Mouse (Mus musculus): ENCODE measurements at regions not wholly inside any gene's neighbourhood (a gene's known extent, or its start where the extent isn't known, plus 50 kb on each side); places are given as distances from the start of the nearest gene placed in this dataset.

GRCm38 (mm10) chr10:91734691-91735090, 553.6 kb upstream of the Tmpo start:
- ATAC-seq (replicated peaks): no peak
- Histone ChIP-seq H3K4me3 (no peak overlapping the region), H3K27me3 (no peaks in the 10 kb centered on the region), H3K9ac (replicated peaks) (no peak overlapping the region), H3K4me2 (replicated peaks) (no peak overlapping the region), H3K4me1 (peaks cover 5% of the 10 kb centered on the region; the same call in 1 of the 2 replicates), H3K27ac (replicated peaks) (no peak overlapping the region), H3K36me3 (no peaks in the 10 kb centered on the region), H3K9me3 (no peaks in the 10 kb centered on the region)
- WGBS: 77% methylated on average over 8 of the region's 8 CpGs

GRCm38 (mm10) chr10:91732007-91732589, 551.0 kb upstream of the Tmpo start:
- no peaks in the 10 kb centered on the region for H3K9me3 ChIP-seq
- 0 out of 2 replicates have a peak, but pooled peaks have one; percentile 32 for ATAC-seq (replicated peaks)
- H3K4me3 ChIP-seq: no peak overlapping the region
- no peaks in the 10 kb centered on the region for H3K27me3 ChIP-seq
- H3K36me3 ChIP-seq: no peaks in the 10 kb centered on the region
- WGBS: 45% methylated on average over 9 of the region's 9 CpGs
- H3K4me2 ChIP-seq (replicated peaks): no peak overlapping the region
- H3K27ac ChIP-seq (replicated peaks): no peak overlapping the region
- peaks cover 6% of the 10 kb centered on the region; the same call in 1 of the 2 replicates for H3K4me1 ChIP-seq
- H3K9ac ChIP-seq (replicated peaks): no peak overlapping the region

GRCm38 (mm10) chr10:91730062-91730461, 548.9 kb upstream of the Tmpo start:
- 32% methylated on average over 6 of the region's 6 CpGs for WGBS
- Histone ChIP-seq H3K9ac (replicated peaks) (no peak overlapping the region), H3K27me3 (0 out of 2 replicates have a peak, but pooled peaks cover 6% of the 10 kb centered on the region), H3K4me2 (replicated peaks) (no peak overlapping the region), H3K36me3 (no peaks in the 10 kb centered on the region), H3K27ac (replicated peaks) (no peak overlapping the region), H3K4me1 (peaks cover 6% of the 10 kb centered on the region; the same call in 1 of the 2 replicates), H3K4me3 (no peak overlapping the region), H3K9me3 (no peaks in the 10 kb centered on the region)
- no peak for ATAC-seq (replicated peaks)

GRCm38 (mm10) chr10:91719561-91720371, 538.7 kb upstream of the Tmpo start:
- no peaks in the 10 kb centered on the region for H3K9me3 ChIP-seq
- H3K27me3 ChIP-seq: peaks cover 3% of the 10 kb centered on the region; the same call in 1 of the 2 replicates
- 40% methylated on average over 9 of the region's 9 CpGs for WGBS
- H3K27ac ChIP-seq (replicated peaks): peak overlapping the region; percentile 49; the same call in 1 of the 2 replicates
- no peak overlapping the region for H3K4me2 ChIP-seq (replicated peaks)
- H3K4me3 ChIP-seq: no peak overlapping the region
- peaks cover 18% of the 10 kb centered on the region for H3K4me1 ChIP-seq
- peak; percentile 97 for ATAC-seq (replicated peaks)
- no peak overlapping the region for H3K9ac ChIP-seq (replicated peaks)
- no peaks in the 10 kb centered on the region for H3K36me3 ChIP-seq

GRCm38 (mm10) chr10:91716604-91717003, 535.5 kb upstream of the Tmpo start:
- H3K9ac ChIP-seq (replicated peaks): no peak overlapping the region
- no peak overlapping the region for H3K4me2 ChIP-seq (replicated peaks)
- H3K27ac ChIP-seq (replicated peaks): no peak overlapping the region
- H3K36me3 ChIP-seq: no peaks in the 10 kb centered on the region
- H3K27me3 ChIP-seq: no peaks in the 10 kb centered on the region
- peaks cover 18% of the 10 kb centered on the region for H3K4me1 ChIP-seq
- WGBS: 71% methylated on average over 7 of the region's 7 CpGs
- no peaks in the 10 kb centered on the region for H3K9me3 ChIP-seq
- ATAC-seq (replicated peaks): no peak
- no peak overlapping the region for H3K4me3 ChIP-seq

- H3K27ac ChIP-seq (replicated peaks): no peak overlapping the region
- no peak overlapping the region for H3K9ac ChIP-seq (replicated peaks)
- no peak overlapping the region for H3K4me2 ChIP-seq (replicated peaks)
- no peak overlapping the region for H3K4me3 ChIP-seq
- 78% methylated on average over 3 of the region's 3 CpGs for WGBS
- ATAC-seq (replicated peaks): no peak
- peaks cover 4% of the 10 kb centered on the region; the same call in 1 of the 2 replicates for H3K4me1 ChIP-seq
- H3K9me3 ChIP-seq: no peaks in the 10 kb centered on the region
- no peaks in the 10 kb centered on the region for H3K27me3 ChIP-seq
- H3K36me3 ChIP-seq: no peaks in the 10 kb centered on the region
These were observed 533.5 kb upstream of the Tmpo start for GRCm38 (mm10) chr10:91714648-91715047.

GRCm38 (mm10) chr10:91713529-91713928, 532.4 kb upstream of the Tmpo start:
- Histone ChIP-seq H3K9ac (replicated peaks) (no peak overlapping the region), H3K36me3 (no peaks in the 10 kb centered on the region), H3K9me3 (no peaks in the 10 kb centered on the region), H3K27ac (replicated peaks) (no peak overlapping the region), H3K4me2 (replicated peaks) (no peak overlapping the region), H3K27me3 (no peaks in the 10 kb centered on the region), H3K4me3 (no peak overlapping the region), H3K4me1 (no peaks in the 10 kb centered on the region; the same call in 1 of the 2 replicates)
- 53% methylated on average over 7 of the region's 7 CpGs for WGBS
- ATAC-seq (replicated peaks): no peak

- Histone ChIP-seq H3K9ac (replicated peaks) (no peak overlapping the region), H3K4me3 (no peak overlapping the region), H3K4me1 (no peaks in the 10 kb centered on the region), H3K9me3 (no peaks in the 10 kb centered on the region), H3K27me3 (no peaks in the 10 kb centered on the region), H3K36me3 (no peaks in the 10 kb centered on the region), H3K27ac (replicated peaks) (no peak overlapping the region), H3K4me2 (replicated peaks) (no peak overlapping the region)
- ATAC-seq (replicated peaks): no peak
- WGBS: 66% methylated on average over 3 of the region's 3 CpGs
These were observed 525.7 kb upstream of the Tmpo start for GRCm38 (mm10) chr10:91706816-91707215.

GRCm38 (mm10) chr10:91704751-91705150, 523.6 kb upstream of the Tmpo start:
- no peaks in the 10 kb centered on the region for H3K4me1 ChIP-seq
- H3K9ac ChIP-seq (replicated peaks): no peak overlapping the region
- no peaks in the 10 kb centered on the region for H3K9me3 ChIP-seq
- H3K36me3 ChIP-seq: no peaks in the 10 kb centered on the region
- no peak overlapping the region for H3K4me2 ChIP-seq (replicated peaks)
- no peak overlapping the region for H3K4me3 ChIP-seq
- WGBS: 83% methylated on average over 3 of the region's 3 CpGs
- no peaks in the 10 kb centered on the region for H3K27me3 ChIP-seq
- no peak overlapping the region for H3K27ac ChIP-seq (replicated peaks)
- no peak for ATAC-seq (replicated peaks)

GRCm38 (mm10) chr10:91701822-91702221, 520.7 kb upstream of the Tmpo start:
- Histone ChIP-seq H3K4me3 (no peak overlapping the region), H3K4me1 (no peaks in the 10 kb centered on the region), H3K9ac (replicated peaks) (no peak overlapping the region), H3K27ac (replicated peaks) (no peak overlapping the region), H3K9me3 (no peaks in the 10 kb centered on the region), H3K4me2 (replicated peaks) (no peak overlapping the region), H3K36me3 (no peaks in the 10 kb centered on the region), H3K27me3 (no peaks in the 10 kb centered on the region)
- no peak for ATAC-seq (replicated peaks)
- 91% methylated on average over 3 of the region's 3 CpGs for WGBS

- Histone ChIP-seq H3K27me3 (no peaks in the 10 kb centered on the region), H3K4me3 (no peak overlapping the region), H3K9me3 (no peaks in the 10 kb centered on the region), H3K9ac (replicated peaks) (no peak overlapping the region), H3K27ac (replicated peaks) (no peak overlapping the region), H3K4me1 (peaks cover 18% of the 10 kb centered on the region), H3K4me2 (replicated peaks) (no peak overlapping the region), H3K36me3 (no peaks in the 10 kb centered on the region)
- 44% methylated on average over 8 of the region's 8 CpGs for WGBS
- no peak for ATAC-seq (replicated peaks)
These were observed 505.0 kb upstream of the Tmpo start for GRCm38 (mm10) chr10:91686082-91686618.
